Mouse (Mus musculus) embryo, embryonic 9.5 days (tissue): ENCODE measurements around the gene Ank2.

Source experiments
- DNase-seq: peaks from one replicate; pipeline ENCODE4 v3.0.0-alpha.2; 2017; ENCODE audit errors: extremely low spot score

Ank2 gene

GRCm38 (mm10) chr3:127242234-127242810 lies 256.8 kb downstream of the Ank2 start:
- DNase-seq: no peak

GRCm38 (mm10) chr3:127235271-127235670 lies 263.9 kb downstream of the Ank2 start:
- no peak for DNase-seq

GRCm38 (mm10) chr3:127225799-127226730 lies 273.1 kb downstream of the Ank2 start:
- peak; percentile 76 for DNase-seq

- DNase-seq: no peak
These were observed 273.9 kb downstream of the Ank2 start for GRCm38 (mm10) chr3:127225167-127225798.

DNA sequence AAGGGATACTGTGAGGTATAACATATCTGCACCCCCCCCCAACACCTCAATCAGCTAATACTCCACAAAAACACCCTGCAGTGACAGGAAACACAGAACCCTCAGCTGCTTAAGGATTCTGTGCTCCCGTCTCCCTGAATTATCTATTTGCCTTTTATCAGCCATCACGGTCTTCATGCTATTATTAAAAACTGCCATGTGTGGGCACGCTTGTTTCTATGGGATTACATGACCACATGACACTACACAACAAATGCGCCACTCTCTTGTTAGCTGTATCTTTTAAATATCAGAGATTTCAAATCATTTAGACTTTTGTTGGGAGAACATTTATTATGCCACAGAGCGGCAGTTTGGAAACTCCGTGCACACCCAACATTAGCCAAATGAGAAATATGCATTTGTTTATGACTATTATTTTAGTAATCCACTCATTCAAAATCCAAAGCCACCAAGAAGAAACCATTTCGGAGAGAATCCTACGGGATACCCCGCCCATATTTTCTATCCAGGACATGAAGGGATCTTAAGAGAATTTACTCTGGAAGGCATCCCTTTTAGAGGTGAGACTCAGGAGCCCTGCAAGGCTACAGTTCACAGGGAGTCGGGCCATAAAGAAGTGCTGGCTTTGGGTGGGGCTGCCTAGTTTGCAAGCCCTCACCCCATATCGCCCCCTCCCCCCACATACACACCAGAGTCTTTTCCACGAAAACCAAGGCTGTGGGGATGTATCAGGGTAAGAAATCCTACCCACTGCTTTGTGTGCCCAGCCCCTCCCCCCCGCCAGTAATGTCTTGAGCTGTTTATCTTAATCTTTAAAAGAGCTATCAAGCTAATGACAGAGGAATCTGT lies 274.6 kb downstream of the Ank2 start:
- no peak for DNase-seq

DNA sequence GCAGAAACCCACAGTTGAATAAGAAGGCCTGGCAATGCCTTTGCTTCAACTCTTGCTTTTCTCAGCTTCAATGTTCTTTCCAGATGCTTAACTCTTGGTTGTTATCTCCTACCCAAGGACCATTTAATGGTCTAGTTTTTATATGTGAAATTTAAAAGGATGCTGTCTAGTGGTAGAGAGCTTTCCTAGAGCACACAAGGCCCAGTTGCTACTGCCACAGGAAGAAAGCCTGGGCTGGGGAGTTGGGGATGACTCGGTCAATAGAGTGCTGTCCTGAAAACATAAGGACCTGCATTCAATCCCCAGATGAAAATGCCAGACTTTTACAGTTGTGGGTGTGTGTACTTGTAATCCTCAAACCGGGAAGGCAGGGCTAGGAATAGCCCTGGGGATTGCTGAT lies 277.1 kb downstream of the Ank2 start:
- DNase-seq: no peak

GRCm38 (mm10) chr3:127220859-127221258 lies 278.3 kb downstream of the Ank2 start:
- DNase-seq: no peak

DNA sequence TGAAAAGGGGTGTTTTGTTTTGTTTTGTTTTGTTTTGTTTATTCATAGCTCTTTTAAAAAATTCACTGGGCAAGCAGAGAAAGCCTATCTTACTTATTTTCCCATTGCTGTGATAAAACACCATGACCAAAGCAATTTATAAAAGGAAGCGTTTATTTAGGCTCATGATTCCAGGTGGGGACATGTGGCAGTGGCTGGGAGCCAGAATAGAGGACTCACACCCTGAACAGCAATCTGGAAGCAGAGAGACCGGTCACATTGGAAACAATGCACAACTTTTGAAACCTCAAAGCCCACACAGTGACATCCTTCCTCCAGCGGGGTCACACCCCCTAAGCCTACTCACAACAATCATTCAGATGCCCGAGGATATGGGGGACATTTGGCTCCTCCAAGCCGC lies 285.6 kb downstream of the Ank2 start:
- DNase-seq: no peak

GRCm38 (mm10) chr3:127211119-127211518 lies 288.0 kb downstream of the Ank2 start:
- no peak for DNase-seq

DNA sequence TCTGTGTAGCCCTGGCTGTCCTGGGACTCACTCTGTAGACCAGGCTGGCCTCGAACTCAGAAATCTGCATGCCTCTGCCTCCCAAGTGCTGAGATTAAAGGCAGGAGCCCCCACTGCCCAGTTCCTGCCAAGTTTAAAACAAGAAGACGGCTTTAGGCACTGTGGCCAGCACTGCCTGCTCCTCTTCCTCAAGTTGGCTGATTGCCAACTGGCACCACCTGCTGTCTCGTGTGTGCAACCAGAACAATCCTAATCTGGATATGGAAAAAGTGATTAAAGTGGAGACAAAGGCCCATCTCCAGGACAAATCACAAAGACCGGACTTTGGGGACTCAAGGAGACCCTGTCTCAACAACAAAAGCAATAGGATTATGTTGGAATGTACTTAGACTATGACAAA lies 288.6 kb downstream of the Ank2 start:
- no peak for DNase-seq

- DNase-seq: no peak
These were observed 290.3 kb downstream of the Ank2 start for GRCm38 (mm10) chr3:127208871-127209270.

DNA sequence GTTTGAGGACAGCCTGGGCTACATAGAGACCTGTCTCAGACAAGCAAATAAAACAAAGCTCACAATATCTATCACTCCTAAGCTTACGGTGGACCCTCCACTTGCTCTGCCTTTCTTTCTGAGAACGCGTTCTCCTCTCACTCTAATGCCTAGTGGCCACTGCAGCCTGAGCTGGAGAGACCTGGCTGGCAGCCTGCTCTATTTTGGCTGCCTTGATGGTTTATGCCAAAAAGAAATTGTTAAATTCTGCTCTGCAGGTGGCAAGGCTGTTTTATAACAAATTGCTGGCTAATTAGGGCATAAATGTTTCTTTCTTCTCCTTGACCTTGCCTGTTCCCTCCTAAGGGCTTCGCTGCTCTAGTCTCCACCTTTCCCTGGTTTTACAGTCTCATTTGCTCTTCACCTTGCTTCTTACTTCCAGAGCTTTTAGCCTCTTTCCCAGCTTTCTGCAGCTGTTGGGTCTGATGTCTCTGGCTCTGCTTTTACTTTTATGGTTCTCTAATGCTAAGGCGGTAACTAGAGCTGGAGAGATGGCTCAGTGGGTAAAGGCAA lies 293.2 kb downstream of the Ank2 start:
- DNase-seq: no peak

GRCm38 (mm10) chr3:127202484-127203115 lies 296.6 kb downstream of the Ank2 start:
- no peak for DNase-seq

GRCm38 (mm10) chr3:127200789-127201188 lies 298.4 kb downstream of the Ank2 start:
- no peak for DNase-seq

DNA sequence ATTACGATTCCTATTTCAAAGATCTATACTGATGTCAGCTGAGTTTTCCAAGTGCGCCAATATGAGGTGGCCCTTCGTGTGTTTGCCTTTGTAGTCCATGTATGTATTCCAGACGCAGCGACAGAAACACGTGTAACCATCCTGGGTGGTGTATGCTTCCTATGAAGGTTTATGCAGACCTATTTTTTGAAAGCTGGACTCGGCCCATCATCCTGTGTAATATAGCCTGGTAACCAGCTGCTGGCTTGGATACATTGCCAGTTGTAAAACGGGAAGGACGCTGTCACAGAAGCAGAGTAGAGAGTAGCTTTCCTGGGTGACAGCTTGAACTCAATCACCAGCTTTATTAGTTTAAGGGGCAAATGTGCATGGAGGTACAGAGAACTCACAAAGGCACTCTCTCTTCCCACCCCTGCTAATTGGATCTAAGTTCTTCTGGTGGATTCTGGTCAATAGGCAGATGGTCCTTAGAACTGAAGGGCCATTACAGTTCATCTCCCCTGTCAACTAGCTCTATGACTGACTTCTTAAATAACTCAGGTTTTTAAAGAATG lies 300.0 kb downstream of the Ank2 start:
- no peak for DNase-seq

GRCm38 (mm10) chr3:127198656-127199055 lies 300.5 kb downstream of the Ank2 start:
- DNase-seq: no peak

GRCm38 (mm10) chr3:127188789-127189128 lies 310.4 kb downstream of the Ank2 start:
- DNase-seq: no peak

DNA sequence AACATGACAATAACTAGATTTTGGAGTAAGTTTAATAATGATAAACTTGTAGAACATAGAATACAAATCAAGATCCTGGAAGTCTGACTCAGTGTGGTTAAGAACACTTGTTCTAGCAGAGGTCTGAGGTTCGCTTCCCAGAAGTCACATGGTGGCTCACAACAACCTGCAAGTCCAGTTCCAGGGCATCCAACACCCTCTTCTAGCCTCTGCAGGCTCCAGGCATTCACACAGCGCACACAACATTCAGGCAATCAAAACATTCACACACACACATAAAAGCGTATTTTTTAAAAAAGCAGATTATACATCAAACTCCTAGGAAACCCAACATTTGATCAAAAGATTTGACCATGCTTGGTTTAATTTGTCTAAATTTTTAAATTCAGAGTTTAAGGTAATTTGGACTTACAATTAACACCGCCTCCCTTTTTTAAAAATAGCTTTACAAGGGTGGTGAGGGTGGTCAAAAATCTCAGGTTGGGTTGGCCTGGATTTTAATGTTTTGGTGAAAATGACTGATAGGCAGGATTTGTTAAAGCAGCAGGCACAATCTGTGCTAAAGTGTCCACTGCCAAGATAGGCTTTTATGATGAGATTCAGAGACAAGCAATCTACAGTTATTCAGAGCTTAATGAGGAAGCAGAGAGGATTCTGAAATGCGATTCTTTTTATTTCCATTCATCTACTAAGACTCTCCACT lies 310.9 kb downstream of the Ank2 start:
- DNase-seq: no peak

GRCm38 (mm10) chr3:127187081-127187480 lies 312.1 kb downstream of the Ank2 start:
- no peak for DNase-seq

- DNase-seq: no peak
These were observed 312.9 kb downstream of the Ank2 start for GRCm38 (mm10) chr3:127186239-127186638.
